Mouse (Mus musculus) adrenal gland, postnatal 4 days (tissue): ENCODE measurements around the gene Car6. TPM values are rescaled to one million over a fixed set of nuclear protein-coding genes. Genes with fewer than 3 reads are reported as not detected.

ENCODE experiments used
- DNase-seq, 2 experiments: peaks; one replicate each; pipeline ENCODE4 v3.0.0; 2021 to 2022; ENCODE audit warnings: low spot score in 2 of 2, mixed read lengths in 2 of 2
- long read RNA-seq, 2 experiments: library from polyadenylated mRNA; stranded (forward); transcript quantifications; one replicate each; pipeline ENCODE4 v2.0.0; 2021
- total RNA-seq, 2 experiments: library from RNA; stranded (reverse); gene quantifications; 2 replicates each; pipeline ENCODE4 v1.2.3; 2021

Car6 gene
- not detected for total RNA-seq
- long read RNA-seq, experiment 1 = 0 reads
- long read RNA-seq, experiment 2 = 0 reads

DNA sequence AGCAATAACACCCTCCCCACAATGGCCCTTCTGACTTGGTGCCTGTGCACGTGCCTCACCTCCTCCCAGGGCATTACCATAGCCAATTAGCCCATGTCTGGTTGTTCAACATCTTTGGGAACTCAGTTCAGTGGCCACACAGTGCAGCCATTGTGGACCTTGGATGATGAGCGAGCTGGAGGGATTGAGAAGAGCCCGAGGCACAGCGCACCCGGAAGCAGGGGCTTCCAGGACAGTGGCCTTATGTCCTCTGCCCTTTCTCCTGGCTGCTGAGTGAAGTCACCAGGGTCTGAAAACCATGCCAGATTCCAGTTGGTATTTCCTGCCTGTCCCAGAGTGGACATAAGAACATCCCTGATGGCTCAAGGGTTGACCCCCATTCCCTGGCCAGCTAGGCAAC is at the start of gene Car6:
Gene Car6, minus strand, starts transcription at position 101 of the 400 bp plus-strand sequence.
- no peak for DNase-seq

DNA sequence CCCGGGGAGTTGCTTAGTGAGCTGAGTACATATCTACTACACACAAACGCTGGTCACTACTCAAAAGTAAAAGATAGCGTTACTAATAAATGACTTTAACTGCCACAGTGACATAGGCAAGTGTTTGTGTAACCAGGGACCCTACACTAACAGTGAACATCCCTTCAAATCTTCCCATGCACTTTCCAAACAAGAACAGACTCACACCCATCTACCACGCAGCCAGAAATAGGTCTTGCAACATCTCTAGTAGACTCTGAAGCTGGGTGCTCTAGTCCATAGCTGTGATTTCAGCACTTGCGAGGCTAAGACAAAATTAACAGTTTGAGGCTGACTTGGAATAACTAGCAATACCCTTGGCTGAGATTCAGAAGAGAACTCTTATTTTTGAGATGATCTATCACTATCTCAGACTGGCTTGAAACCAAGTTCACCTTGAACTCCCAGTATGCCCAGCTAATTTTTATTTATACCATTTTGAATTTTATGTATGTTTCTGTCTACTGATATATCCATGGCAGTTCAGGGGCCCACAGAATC is 48.7 kb upstream of the Car6 start:
- no peak for DNase-seq

DNA sequence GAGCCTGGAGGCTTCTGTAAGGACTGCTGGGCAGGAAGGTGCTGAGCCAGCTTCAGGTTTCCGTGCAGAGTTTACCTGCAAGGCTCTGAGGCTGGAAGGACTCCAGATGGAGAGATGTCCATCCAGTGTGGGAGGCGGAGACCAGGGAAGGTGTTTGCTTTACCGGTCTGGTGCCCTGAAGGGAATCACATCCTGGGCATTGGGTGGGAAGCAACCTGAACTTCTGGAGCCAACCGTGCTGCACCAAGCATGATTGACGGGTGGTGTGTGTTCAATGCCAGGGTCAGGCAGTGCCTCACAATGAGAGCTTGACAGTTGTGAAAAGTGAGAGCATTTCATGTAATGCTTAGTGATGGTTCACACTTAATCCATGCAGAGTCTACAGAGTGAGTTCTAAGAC is 47.8 kb upstream of the Car6 start:
- no peak for DNase-seq

DNA sequence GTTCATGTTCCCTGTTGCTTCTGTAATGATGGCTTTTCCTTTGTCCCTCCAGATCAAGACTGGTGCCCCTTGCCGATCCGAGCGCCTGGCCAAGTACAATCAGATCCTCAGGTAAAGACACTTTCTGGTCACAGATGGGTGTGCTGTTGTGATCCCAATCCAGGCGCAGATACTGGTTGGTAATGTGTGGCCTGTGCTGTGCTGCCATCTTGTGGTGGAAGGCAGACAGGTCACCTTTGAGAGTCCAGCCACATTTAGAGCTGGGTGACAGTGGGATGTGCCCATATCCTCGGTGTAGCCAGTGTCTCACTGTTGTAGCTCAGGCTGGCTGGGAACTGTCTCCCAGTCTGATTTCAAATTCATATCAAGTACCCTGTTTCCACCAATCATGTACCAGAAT is 46.9 kb upstream of the Car6 start:
- DNase-seq = peak; percentile 42 to 43

DNA sequence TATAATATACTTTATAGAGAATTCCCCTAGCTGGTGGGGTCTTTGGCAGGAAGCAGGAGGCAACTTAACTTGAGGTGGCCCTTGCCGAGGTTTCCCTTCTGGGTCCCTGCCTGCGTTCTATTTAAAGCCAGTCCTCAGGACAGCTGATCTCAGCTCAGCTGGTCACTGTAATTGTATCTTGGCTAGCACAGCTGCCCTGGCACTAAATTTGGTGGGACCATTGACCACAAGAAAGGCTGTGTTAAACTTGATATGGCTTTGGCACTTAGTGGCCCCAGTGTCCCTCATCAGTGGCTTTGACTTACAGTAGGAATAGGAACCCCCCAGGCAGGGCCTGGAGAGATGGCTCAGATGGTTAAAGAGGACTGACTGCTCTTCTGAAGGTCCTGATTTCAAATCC is 44.7 kb upstream of the Car6 start:
- no peak for DNase-seq

DNA sequence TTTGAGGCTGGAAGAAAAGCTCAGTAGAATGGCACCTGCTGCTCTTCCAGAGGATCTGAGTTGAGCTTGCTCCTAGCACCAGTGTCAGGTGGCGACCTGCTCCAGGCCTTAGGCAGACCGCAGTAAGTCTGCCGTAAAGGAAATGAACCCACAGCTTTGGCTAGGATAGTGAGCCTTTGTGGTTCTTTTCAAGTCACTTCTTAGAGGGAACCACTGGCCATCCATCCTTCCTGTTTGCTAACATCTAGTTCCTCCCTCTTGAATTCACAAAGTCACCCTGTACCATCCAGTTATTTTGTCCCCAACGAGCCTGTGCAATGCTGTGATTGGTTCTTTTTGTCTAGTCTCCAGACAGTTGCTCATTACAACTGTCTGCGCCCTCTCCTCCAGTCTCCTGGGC is 41.6 kb upstream of the Car6 start:
- no peak for DNase-seq

DNA sequence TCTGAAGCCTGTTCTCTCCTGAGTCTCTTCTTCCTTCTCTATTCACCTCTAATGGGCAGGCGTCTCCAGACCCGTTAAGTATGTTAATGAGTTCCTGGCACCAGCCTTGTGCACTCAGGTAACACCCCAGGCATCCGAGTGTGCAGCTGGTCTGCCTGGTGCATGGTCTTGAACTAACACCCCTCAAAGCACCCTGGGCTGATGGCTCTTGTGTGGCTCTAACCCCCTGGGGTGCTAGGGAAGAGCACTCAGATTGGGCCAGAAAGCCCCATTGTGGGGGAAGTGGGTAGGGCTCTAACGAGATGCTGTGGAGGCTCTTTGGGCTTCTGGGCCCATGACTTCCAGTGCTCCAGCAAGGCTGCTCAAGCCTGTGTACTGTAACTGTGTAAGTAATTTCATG is 40.6 kb upstream of the Car6 start:
- DNase-seq = no peak

DNA sequence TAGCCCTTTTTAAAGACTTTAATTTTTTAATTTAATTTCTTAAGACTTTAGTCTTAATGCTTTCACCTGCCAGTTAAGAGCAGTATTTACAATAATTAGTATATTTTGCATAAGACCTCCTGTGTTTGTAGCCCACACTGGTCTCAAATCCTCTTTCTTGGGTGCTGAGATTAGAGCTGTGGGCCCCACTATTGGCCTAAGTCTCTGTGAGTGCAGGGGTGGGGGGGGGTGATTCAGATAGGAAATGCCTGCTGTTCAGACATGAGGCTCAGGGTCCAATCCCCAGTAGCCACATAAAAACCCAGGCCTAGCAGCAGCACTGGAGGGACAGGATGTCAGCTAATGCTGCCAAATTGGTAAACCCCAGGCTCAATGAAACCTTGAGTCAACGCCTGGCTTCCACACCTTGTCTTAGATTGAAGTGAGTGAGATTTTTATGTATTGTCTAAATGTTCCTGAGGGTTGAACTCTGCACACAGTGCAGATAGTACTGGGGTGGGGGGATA is 39.3 kb upstream of the Car6 start:
- no peak for DNase-seq

DNA sequence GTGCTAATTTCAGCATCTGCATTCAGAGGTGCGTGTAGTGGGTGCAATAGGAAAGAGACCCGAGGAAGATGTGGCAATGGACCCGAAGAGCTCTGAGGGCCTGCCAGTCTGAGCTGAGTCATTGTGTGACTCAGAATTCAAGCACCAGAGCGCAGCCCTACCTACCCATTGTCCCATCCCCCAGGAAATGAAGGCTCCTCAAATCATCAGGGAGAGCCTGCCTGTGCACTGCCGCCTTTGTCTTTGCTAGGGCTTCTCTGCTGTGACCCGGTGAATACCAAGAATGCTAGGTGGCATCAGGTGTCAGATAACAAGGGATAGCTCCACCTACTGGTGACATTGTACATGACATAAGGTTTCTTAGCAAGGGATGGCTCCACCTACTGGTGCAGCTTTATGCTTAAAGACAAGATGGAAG is 38.8 kb upstream of the Car6 start:
- DNase-seq = peak in 1 of 2 experiments; percentile 58

DNA sequence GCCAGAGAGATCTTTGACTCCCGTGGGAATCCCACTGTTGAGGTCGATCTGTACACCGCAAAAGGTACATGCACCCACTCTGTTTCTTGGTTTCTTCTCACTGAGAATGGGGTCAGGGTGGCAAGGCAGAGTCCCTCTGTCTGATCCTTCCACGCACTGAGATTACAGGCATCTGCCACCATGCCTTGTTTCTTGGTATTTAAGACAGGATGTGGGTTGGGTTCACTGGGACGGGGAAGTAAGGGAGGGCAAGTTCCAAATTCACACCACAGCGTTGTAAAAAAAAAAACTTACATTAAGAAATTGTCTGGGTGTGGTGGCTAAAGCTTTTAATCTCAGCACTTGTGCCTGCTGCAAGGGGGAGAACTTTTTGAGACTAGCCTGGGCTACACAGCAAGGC is 38.4 kb upstream of the Car6 start:
- no peak for DNase-seq

DNA sequence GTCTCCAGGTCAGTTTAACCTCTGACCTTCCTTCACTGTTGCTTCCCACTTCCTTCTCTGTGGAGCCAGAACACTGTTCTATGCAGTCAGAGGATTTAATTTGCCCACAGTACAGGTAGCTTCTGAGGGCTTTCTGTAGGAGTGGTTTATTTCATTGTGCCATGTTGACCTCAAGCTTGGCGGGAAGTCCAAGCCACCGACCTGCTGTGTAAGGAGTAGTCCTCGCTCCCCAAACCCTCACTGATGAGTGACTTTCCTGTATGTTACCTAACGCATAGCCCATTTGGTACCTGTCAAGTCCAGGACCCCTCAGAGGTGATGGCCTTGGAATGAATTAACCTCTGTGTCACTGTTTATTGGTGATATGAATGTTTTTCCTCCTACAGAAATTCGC is 38.0 kb upstream of the Car6 start:
- DNase-seq = no peak

DNA sequence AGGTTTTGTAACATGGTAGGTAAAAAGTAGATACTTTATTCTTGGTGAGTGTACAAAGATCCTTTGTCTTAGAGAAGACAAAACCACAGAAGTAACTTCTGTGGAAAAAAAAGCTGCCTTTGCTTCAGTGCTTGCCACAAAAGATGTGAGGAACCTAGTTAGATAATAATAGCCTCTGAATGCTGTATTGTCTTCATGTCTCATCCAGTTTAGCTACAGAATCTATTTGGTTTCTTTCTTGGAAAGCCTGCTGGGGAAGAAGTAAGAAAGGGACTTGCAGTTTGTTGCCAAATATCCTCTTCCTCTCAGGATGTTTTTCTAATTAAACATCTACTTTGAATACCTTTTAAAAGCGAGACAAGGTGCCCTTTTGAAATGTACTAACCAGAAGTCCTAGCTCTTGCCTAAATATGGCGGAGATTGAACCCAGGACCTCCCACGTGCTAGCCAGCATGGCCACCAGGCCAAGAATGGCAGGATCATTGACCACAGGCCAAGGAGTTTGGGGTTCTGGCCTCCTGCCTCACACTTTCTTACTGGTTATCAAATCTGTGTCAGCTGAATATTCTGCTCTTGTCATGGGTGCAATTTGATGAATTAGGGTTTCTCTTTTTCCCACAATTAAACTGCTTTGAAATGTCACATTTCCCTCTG is 37.4 kb upstream of the Car6 start:
- no peak for DNase-seq

DNA sequence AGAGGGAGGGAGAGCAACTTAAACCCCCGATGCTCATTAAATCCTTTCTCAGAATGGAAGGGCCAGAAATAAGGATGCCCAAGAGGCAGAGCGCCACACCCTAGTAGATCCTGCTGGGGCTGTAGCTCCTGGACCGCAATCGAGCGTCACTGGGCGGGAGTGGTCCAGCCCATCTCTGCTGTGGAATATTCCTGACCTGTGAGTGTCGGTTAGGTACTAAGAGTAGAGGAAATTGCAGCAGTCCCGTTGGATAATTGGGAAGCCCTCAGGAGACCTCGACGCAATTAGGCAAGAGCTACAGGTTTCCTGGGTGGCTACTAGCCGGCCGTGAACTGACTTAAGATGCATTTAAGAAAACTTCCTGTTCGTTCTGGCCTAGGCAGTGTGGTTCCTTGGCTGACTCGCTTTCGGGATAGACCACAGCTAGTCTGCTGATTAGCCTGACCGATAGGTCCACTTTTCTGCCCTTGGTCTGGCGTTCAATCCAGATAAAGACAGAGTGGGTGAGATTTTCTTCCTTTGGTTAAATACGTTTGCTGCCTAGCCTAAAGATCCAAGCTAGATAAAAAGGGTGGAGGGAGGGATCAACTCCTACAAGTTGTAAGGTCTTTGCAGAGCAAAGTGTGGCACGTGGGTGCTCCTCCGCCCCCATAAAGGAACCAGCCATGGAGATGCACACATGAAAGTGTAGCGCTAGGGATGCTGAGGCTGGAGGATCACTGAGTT is 36.7 kb upstream of the Car6 start:
- DNase-seq = no peak

DNA sequence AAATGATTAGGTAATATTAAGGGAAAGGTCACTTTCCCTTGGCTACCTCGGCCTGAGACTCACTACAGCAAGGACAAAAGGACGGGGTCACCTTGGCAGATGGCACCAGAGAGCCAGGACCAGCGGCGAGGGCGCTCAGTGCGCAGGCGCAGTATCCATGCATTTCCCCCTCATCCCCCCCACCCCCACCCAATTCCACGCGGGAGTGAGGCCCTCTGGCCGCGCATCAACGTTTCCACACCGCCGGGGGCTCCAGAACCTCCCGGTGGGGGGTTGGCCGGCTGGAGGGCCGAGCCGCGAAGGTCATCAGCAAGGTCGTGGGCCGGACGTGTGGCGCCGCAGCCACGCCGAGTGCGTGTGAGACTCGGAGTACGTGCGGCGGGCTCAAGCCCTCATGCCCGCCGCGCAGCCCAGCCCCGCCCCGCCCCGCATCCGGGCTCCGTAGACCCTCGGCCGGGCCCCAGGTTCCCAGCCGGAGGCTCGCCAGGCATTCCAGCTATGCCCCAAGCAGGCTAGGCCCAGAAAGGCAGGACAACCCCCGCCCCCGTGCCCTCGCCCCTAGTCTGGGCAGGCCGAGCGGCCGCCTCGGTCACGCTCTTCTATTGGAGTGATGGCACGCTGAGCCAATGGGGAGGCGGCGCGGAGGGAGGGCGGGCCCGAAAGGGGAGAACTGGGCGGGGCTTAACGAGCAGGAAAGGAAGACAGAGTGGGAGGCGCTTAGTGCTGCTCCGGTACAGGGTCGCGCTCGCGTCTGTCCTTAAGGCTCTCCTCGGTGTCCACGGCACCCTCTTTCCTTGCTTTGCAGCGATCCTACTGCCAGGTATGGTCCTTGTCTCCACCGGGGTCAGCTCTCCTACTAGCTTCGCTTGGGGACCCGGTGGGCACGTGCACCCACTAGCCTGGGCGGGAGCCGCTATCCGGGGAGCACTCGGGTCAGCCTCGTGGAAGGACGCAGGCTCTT is 35.7 kb upstream of the Car6 start, which contains the start of gene Eno1:
Gene Eno1, plus strand, starts transcription at position 201 of the 961 bp plus-strand sequence.
- DNase-seq = peak; percentile 92 to 99

DNA sequence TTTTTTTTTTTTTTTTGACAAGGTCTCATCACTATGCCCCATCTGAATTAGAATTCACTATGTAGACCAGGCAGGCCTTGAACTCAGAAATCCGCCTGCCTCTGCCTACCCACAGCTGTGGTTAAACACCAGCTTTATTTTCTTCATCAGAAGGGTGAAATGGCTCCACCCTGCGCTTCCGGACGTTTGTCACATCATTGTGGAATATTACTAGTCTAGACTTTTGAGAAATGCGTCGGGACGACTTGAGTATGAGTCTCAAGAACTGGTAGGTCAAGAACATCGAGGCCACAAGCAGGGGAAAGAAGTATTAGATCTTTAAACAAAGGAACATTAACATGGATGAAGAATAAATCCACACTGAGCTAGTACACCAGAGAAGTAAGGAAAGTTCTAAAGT is 34.9 kb upstream of the Car6 start:
- DNase-seq = no peak

DNA sequence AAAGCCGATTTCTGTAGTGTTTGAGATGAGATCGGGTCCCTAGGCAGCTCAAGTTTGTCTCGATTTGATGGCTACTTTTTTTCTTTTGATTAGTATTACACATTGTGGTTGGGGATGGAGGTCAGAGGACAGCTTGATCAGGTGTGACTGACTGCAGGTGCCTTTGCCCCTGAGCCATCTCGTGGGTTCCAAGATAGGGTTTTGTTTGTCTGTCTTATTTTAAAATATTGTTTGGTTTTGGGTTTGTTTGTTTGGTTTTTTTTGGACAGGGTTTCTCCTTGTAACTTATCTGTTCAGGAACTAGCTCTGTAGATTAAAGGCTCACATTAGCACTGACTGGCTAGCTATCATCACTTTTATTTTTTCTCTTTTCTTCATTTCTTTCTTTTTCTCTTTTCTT is 34.5 kb upstream of the Car6 start:
- no peak for DNase-seq

DNA sequence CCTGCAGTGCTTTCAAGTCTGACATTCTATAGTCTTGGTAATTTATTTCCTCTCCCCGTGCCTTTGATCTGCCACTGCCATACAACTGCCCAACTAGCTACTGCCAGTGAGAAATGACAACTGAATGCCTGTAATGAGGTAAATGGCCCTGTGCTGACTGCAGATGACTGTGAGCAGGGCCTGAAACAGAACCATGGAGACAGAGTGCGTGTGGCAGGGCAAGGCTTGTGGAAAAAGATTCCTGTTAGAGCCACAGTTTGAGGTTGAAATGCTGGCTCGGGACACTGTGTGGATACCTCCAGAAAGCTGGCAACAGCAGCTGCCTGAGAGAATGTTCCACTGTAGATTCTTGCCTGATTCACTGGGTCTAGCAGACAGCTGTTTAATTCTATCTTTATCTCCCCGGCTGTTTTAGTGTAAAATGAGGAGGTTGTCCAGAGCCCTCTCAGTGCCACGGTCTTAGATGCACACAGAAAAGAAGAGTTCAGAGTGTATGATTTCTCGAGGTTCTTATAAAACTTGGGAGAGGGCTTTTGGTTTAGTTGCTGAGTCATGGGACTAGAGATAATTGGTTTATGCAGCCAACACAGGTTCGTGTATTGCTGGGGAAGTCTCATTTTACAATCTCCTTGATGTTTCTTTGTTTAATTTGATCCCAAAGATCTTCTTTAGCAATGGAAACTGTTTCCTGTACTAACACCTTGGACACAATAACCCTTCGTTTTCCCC is 33.6 kb upstream of the Car6 start:
- DNase-seq = no peak

DNA sequence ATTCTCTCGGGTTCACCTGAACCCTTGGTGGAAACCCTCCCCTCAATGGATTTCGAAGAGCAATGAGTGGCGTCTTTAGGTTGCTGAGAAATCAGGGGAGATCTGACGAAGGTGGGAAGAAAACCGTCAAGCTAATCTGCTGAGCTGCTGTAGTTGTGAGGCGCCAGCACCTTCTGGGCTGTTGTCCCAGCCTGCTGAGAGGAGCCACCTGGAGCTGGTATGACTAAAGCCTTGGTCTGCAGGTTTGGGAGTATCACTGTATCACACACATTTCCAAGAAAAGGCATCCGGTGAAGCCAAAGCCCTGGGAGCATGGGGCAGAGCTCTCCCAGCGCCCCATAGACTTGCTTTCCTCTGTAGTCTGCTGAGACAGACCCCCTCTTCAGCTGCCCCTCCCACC is 30.7 kb upstream of the Car6 start:
- no peak for DNase-seq

DNA sequence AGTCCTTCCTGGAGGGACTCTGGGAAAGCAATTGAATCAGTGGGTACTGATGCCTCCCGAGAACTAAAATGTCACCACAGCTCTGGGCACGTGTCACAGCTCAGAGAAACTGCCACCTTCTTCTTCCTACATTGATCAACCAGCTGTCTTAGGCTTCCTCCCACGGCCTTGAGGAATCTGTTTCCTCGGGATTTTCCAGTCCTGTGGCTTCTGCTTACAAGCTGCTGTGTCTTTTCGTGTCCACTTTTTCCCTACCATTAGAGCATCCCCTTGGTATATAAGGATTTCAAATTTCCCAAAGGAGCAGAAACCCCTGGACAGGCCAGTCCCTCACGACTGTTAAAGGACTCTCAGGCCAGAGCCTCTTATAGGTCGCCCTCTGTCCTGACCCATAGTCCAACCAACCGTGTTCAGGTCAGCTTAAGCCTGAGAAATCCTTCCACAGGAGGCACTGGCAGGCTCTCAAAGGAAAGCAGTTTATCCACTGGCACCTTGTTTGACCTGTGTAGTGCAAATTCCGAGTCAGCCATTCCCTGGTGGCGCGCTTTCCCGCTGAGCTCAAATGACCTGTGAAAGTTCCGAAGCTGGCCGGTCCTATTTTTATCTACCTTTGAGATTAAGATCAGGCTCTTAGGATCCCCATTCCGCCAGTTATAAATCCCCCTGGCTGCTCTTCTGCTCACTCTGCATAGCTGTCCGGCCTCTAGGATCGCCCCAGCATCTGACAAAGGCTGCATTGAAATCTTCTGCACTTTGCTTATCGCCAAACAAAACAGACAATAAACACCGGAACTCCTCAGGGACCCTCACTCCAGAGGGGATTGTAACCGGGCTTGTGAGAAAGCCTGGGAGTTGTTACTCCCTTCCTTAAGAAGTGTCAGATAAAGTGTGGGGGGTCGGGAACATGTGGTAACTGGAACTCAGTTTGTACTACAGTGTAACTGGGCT is 29.6 kb upstream of the Car6 start:
- DNase-seq = no peak
